Mouse (Mus musculus) ES-E14 (cell line): ENCODE measurements around the gene Kcnn1. TPM values are rescaled to one million over a fixed set of nuclear protein-coding genes. Genes with fewer than 3 reads are reported as not detected.

ENCODE experiments used
- DNase-seq: peaks from one replicate; pipeline ENCODE4 v3.0.0-alpha.2; 2013; ENCODE audit warnings: low read depth, low spot score
- H3K27ac ChIP-seq: 2 replicates; pipeline ENCODE4 v1.5.1; 2012; ENCODE audit warnings: low read depth, mild to moderate bottlenecking, low read length, moderate library complexity, mixed read lengths; ENCODE audit not compliant: poor library complexity, insufficient read depth, severe bottlenecking
- H3K36me3 ChIP-seq: 2 replicates; pipeline ENCODE4 v1.6.1; 2012; ENCODE audit warnings: mild to moderate bottlenecking, low read length, moderate library complexity, mixed read lengths; ENCODE audit not compliant: control insufficient read depth, poor library complexity, insufficient read depth, severe bottlenecking
- H3K4me1 ChIP-seq, 2 experiments: fragments of 150-350 bp in 1 of 2; sonication (generic) in 1 of 2; 2 replicates each; pipeline ENCODE4 v1.6.1; 2012; ENCODE audit warnings: low read length in 2 of 2, mild to moderate bottlenecking in 1 of 2, mixed read lengths in 1 of 2; ENCODE audit not compliant: control insufficient read depth in 2 of 2, insufficient read depth in 2 of 2, poor library complexity in 1 of 2
- H3K4me3 ChIP-seq, 2 experiments: fragments of 150-350 bp in 1 of 2; sonication (generic) in 1 of 2; 2 replicates each; pipeline ENCODE4 v1.5.1; 2012; ENCODE audit warnings: low read length in 2 of 2, low read depth in 1 of 2, mild to moderate bottlenecking in 1 of 2, mixed read lengths in 1 of 2; ENCODE audit not compliant: insufficient read depth in 1 of 2, poor library complexity in 1 of 2, severe bottlenecking in 1 of 2
- H3K9ac ChIP-seq: 2 replicates; pipeline ENCODE4 v1.6.1; 2012; ENCODE audit warnings: low read depth, mild to moderate bottlenecking, low read length, mixed read lengths; ENCODE audit not compliant: poor library complexity, insufficient read depth, severe bottlenecking
- H3K9me3 ChIP-seq: fragments of 150-350 bp; sonication (generic); 2 replicates; pipeline ENCODE4 v1.6.1; 2012; ENCODE audit warnings: low read depth, mild to moderate bottlenecking, low read length; ENCODE audit not compliant: control insufficient read depth, insufficient read depth
- CHD2 ChIP-seq: IDR thresholded peaks from 2 replicates; pipeline ENCODE4 v1.6.1; 2014; ENCODE audit warnings: mild to moderate bottlenecking, low read depth, low read length, inconsistent platforms
- HCFC1 ChIP-seq: IDR thresholded peaks from 2 replicates; pipeline ENCODE4 v1.6.1; 2012; ENCODE audit warnings: low read length, inconsistent platforms, borderline replicate concordance; ENCODE audit not compliant: insufficient read depth
- MAFK ChIP-seq: IDR thresholded peaks from 2 replicates; pipeline ENCODE4 v1.6.1; 2014; ENCODE audit warnings: mild to moderate bottlenecking, low read depth, low read length, inconsistent platforms; ENCODE audit not compliant: insufficient read depth
- ZC3H11A ChIP-seq: IDR thresholded peaks from 2 replicates; pipeline ENCODE4 v1.6.1; 2012; ENCODE audit warnings: low read depth, mild to moderate bottlenecking, inconsistent platforms, low read length, borderline replicate concordance
- ZNF384 ChIP-seq: IDR thresholded peaks from 2 replicates; pipeline ENCODE4 v1.6.1; 2012; ENCODE audit warnings: low read depth, low read length, inconsistent platforms
- in situ Hi-C, 2 experiments: fragments of 600-800 bp; cut with MboI; formaldehyde crosslinking; loops; one replicate each; pipeline ENCODE4 v1.15.1; 2025; ENCODE audit warnings: low sequenced_read_pairs in 2 of 2, inconsistent platforms in 1 of 2; ENCODE audit not compliant: unreplicated experiment in 2 of 2
- total RNA-seq: library from RNA; depleted of rRNA; stranded (reverse); fragments of 300-350 nt; gene quantifications from 2 replicates; pipeline ENCODE4 v1.2.3, GENCODE M21; 2012

Kcnn1 gene
- total RNA-seq, 1 experiment = 3.7 TPM

- H3K27ac ChIP-seq = no peak overlapping the region
Measured at GRCm38 (mm10) chr8:70836666-70837065, 26.4 kb downstream of the Kcnn1 start.

GRCm38 (mm10) chr8:70834071-70834470 is 29.0 kb downstream of the Kcnn1 start:
- Histone ChIP-seq H3K9me3 (no peaks in the 10 kb centered on the region), H3K9ac (peak overlapping the region; percentile 50; the same call in 1 of the 2 replicates), H3K4me3 (no peak overlapping the region), H3K27ac (no peak overlapping the region), H3K36me3 (peaks cover 18% of the 10 kb centered on the region), H3K4me1 (peaks cover 0 to 8% of the 10 kb centered on the region in 2 experiments; a peak in 2 of 4 replicates)
- no peak for DNase-seq
- in situ Hi-C loops = no loop called here
- TF ChIP-seq ZC3H11A (no peak), ZNF384 (no peak), MAFK (no peak)

More at GRCm38 (mm10) chr8:70836666-70837065, 26.4 kb downstream of the Kcnn1 start:
- TF ChIP-seq CHD2 (no peak), ZNF384 (no peak), ZC3H11A (no peak), HCFC1 (no peak), MAFK (no peak)
- Histone ChIP-seq H3K4me3 (no peak overlapping the region), H3K36me3 (peaks cover 18% of the 10 kb centered on the region), H3K9me3 (no peaks in the 10 kb centered on the region), H3K4me1 (peaks cover 4 to 8% of the 10 kb centered on the region in 2 experiments), H3K9ac (no peak overlapping the region)
- in situ Hi-C loops = no loop called here
- DNase-seq = no peak

GRCm38 (mm10) chr8:70833520-70833919 is 29.5 kb downstream of the Kcnn1 start:
- no peak for DNase-seq
- in situ Hi-C loops = no loop called here
- no peak overlapping the region for H3K27ac ChIP-seq
- no peaks in the 10 kb centered on the region for H3K9me3 ChIP-seq
- peak overlapping the region in 1 of 2 experiments; percentile 40; a peak in 2 of 4 replicates for H3K4me3 ChIP-seq
- H3K4me1 ChIP-seq = peaks cover 0 to 8% of the 10 kb centered on the region in 2 experiments; a peak in 2 of 4 replicates
- peak overlapping the region; percentile 50 for H3K9ac ChIP-seq
- H3K36me3 ChIP-seq = peaks cover 18% of the 10 kb centered on the region
- no peak for TF ChIP-seq MAFK
- no peak for TF ChIP-seq ZNF384
- no peak for TF ChIP-seq HCFC1
- no peak for TF ChIP-seq CHD2
- TF ChIP-seq ZC3H11A = no peak

GRCm38 (mm10) chr8:70833018-70833482 is 30.0 kb downstream of the Kcnn1 start:
- H3K9ac ChIP-seq = no peak overlapping the region
- H3K36me3 ChIP-seq = peaks cover 18% of the 10 kb centered on the region
- H3K9me3 ChIP-seq = no peaks in the 10 kb centered on the region
- no peak overlapping the region for H3K27ac ChIP-seq
- H3K4me3 ChIP-seq = no peak overlapping the region
- DNase-seq = no peak
- in situ Hi-C loops = no loop called here
- peaks cover 0 to 8% of the 10 kb centered on the region in 2 experiments; a peak in 2 of 4 replicates for H3K4me1 ChIP-seq
- TF ChIP-seq MAFK = no peak
- TF ChIP-seq HCFC1 = no peak
- TF ChIP-seq ZC3H11A = no peak
- TF ChIP-seq CHD2 = no peak
- TF ChIP-seq ZNF384 = no peak

- H3K4me3 ChIP-seq = no peak overlapping the region
- in situ Hi-C loops = no loop called here
Measured at GRCm38 (mm10) chr8:70832371-70832770, 30.7 kb downstream of the Kcnn1 start.

More at GRCm38 (mm10) chr8:70832371-70832770, 30.7 kb downstream of the Kcnn1 start:
- Histone ChIP-seq H3K27ac (no peak overlapping the region), H3K4me1 (peaks cover 0 to 8% of the 10 kb centered on the region in 2 experiments; a peak in 2 of 4 replicates), H3K9me3 (no peaks in the 10 kb centered on the region), H3K9ac (no peak overlapping the region), H3K36me3 (peaks cover 18% of the 10 kb centered on the region)
- TF ChIP-seq HCFC1 = no peak
- no peak for TF ChIP-seq CHD2
- no peak for TF ChIP-seq ZNF384
- no peak for TF ChIP-seq ZC3H11A
- TF ChIP-seq MAFK = no peak
- no peak for DNase-seq
